Mouse (Mus musculus): ENCODE data around the gene Rbms1.

GRCm38 (mm10) chr2:61012249-61012828, 49.3 kb upstream of the Rbms1 start:
- TF ChIP-seq CTCF (IDR thresholded peaks at IDR 0.05; ENCODE audit: insufficient read depth, low read length) (no peak), POLR2A (IDR thresholded peaks at IDR 0.05; ENCODE audit: borderline replicate concordance, extremely low read depth, low read depth, low read length) (no peak)
